Mouse (Mus musculus) heart, postnatal 14 days (tissue): Measurements from ENCODE around the gene Hsp90ab1. TPM values are rescaled to one million over a fixed set of nuclear protein-coding genes. Genes with fewer than 3 reads are reported as not detected.
A peak's percentile ranks its signal among the peaks of the same experiment; 100 is the strongest.

Experiments
- DNase-seq, 2 experiments: peaks; one replicate each; pipeline ENCODE4 v3.0.0; 2021 to 2022
- intact Hi-C: fragments of 180-260 bp; cut with DNase I; formaldehyde crosslinking; loops from one replicate; pipeline ENCODE4 v1.15.1; 2025
- total RNA-seq, 2 experiments: library from RNA; stranded (reverse); gene quantifications; 2 replicates each; pipeline ENCODE4 v1.2.3; 2021

Hsp90ab1 gene
- total RNA-seq, 2 experiments from 2014 or later: 897 to 986 TPM

GRCm38 (mm10) chr17:45597787-45598186 is 24.7 kb upstream of the Hsp90ab1 start:
- peak in 1 of 2 experiments; percentile 57 for DNase-seq
- intact Hi-C loops: loop anchor here (2.0 kb wide), 1 partner anchor 15 kb away; no protein-coding TSS in a partner anchor

DNA sequence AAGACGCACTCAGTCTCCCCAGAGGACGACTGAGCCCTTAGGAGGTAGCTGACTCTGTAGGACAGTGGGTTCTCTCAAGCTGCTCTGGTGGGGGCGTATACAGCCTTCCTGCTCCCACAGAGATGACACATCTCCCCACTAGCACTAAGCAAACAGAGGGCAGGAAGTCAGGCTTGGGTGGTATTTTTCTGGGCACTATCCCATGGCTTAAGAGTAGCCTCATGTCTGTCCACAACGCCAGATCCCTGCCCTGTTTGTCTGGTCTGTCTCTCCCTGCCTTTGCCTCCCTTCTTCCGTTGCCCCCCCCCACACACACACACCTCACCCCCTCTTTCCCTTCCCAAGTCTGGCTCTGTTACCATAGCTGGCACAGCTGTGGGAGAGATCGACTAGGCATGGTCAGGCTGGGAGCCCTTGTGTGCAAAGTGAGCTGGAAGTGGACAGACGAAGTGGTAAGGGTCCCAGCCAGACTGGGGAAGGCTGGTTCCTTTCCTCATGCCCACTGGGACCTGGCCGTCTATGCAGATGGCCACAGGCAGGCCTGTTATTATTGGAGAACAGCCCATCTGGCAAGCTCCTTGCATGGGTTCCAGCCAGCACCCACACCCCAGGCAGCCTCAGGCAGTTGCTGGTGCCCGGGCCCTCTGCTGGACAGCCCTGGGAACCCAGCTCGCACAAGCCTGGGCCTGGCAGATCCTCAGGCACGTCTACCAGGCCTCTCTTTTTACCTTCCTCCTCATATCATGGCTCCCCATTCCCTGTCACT is 23.7 kb upstream of the Hsp90ab1 start:
- intact Hi-C loops: loop anchor here (2.0 kb wide), 1 partner anchor 14 kb away; no protein-coding TSS in a partner anchor

GRCm38 (mm10) chr17:45595736-45596390 is 22.8 kb upstream of the Hsp90ab1 start:
- intact Hi-C loops: loop anchor here (2.0 kb wide), 1 partner anchor 13 kb away; no protein-coding TSS in a partner anchor
- DNase-seq: no peak

More for the DNA sequence above, 23.7 kb upstream of the Hsp90ab1 start:
- DNase-seq: peak; percentile 80 to 89

GRCm38 (mm10) chr17:45594881-45595735 is 22.0 kb upstream of the Hsp90ab1 start:
- intact Hi-C loops: no loop called here

GRCm38 (mm10) chr17:45594195-45594594 is 21.1 kb upstream of the Hsp90ab1 start:
- intact Hi-C loops: no loop called here

More at GRCm38 (mm10) chr17:45594881-45595735, 22.0 kb upstream of the Hsp90ab1 start:
- peak; percentile 89 to 90 for DNase-seq

DNA sequence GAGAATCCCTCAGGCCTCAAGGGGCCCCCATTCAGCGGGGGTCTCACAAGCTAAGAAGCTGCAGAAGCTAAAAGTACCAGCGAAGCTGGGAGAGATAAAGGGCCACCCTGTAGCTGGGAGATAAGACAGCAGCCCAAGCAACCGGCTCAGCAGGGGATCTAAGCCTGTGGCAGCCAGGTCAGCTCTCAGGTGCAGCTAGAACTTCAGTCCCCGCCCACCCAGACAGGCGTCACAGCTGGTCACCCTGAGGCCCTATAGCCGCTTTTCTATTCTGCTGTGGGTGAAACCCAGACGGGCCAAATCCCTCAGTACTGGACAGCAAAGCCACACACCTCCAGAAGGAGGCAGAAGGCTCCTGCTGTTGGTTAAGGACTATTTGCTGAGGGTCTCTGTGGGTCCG is 20.4 kb upstream of the Hsp90ab1 start:
- intact Hi-C loops: loop anchor here (2.0 kb wide), 1 partner anchor 33 kb away; no protein-coding TSS in a partner anchor
- no peak for DNase-seq

More at GRCm38 (mm10) chr17:45594195-45594594, 21.1 kb upstream of the Hsp90ab1 start:
- no peak for DNase-seq

DNA sequence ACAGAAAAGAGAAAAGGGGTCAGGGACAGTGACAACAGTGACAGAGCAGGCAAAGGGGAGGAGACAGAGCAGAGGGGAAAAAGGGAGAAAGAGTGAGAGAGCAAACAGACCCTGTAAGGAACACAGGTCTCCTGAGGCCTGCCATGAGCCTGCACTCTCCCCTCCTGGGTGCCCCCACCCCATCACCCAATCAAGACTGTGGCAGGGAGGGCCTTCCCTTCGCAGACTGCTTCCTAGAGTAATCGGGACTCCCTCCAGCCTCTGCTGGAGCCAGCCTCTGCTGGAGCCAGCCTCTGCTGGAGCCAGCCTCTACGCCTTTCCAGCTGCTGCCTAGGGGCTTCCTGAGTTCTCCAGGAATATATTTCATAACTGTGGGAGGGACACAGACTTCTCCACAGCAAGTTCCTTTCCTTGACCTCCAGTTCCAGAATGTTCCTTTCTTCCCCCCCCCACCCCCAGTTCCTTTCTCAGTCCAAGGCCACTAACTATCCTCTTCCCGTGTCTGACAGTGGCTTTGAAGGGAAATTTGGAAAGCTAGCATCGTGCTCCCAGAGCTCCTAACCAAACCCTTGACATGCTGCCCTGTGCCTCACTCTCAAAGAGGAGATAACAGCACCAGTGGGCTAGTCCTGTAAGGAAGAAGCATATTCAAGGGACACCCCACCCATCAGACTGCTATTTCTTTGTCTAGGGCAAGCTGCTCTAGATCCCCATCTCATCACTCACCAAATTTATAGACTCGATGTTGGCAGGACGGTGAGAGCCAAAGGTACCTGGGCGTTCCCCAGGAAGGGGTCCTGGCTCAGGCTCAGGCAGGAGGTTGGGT is 19.7 kb upstream of the Hsp90ab1 start:
- intact Hi-C loops: loop anchor here (2.0 kb wide), 1 partner anchor 34 kb away; no protein-coding TSS in a partner anchor
- DNase-seq: peak; percentile 70 to 73

GRCm38 (mm10) chr17:45591701-45592605 is 18.9 kb upstream of the Hsp90ab1 start:
- intact Hi-C loops: loop anchor here (2.0 kb wide), 1 partner anchor 35 kb away; no protein-coding TSS in a partner anchor
- DNase-seq: peak; percentile 74 to 79

DNA sequence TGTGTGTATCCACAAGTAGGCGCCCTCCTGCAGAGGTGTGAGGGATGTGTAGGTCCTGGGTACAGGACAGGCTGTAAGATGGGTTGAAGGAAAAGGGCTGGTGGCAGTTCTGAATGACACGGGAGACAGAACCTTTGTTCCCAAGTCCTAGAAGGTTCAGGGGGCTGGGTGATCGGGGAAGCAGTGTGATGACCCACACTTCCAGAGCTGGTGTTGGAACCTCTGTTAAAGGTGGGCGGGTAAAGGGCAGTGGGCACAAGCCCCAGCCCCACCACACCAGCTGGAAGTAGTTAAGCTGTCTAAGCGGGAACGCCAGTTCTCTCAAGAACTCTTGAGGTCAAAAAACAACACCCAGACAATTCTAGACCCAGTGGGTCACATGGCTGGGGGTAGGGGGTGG is 17.3 kb upstream of the Hsp90ab1 start:
- DNase-seq: no peak
- intact Hi-C loops: no loop called here

- DNase-seq: no peak
- intact Hi-C loops: no loop called here
Observed at GRCm38 (mm10) chr17:45589844-45590243, 16.8 kb upstream of the Hsp90ab1 start.

- intact Hi-C loops: no loop called here
- no peak for DNase-seq
Observed at GRCm38 (mm10) chr17:45589236-45589635, 16.2 kb upstream of the Hsp90ab1 start.

DNA sequence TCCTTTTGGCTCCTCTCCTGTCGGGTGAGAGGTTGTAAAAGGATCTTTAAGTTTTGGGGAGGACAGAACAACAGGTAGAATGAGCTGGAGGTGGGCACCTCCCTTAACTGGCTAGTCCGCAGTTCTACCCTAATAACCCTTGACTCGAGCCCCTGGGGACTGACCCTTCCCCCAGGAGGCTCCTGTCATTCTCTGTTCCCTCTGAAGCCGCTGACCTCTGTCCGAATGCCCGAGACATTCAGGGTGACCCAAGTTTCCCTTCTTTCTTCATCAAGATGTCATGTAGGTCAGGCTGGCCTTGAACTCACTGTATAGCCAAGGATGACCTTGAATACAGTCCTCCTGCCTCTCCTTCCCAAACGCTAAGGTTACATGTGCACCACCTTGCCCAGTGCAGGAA is 15.3 kb upstream of the Hsp90ab1 start:
- no peak for DNase-seq
- intact Hi-C loops: no loop called here

GRCm38 (mm10) chr17:45586449-45586837 is 13.4 kb upstream of the Hsp90ab1 start:
- DNase-seq: peak in 1 of 2 experiments; percentile 55
- intact Hi-C loops: no loop called here

- intact Hi-C loops: no loop called here
- DNase-seq: no peak
Observed at GRCm38 (mm10) chr17:45585725-45586448, 12.8 kb upstream of the Hsp90ab1 start.

DNA sequence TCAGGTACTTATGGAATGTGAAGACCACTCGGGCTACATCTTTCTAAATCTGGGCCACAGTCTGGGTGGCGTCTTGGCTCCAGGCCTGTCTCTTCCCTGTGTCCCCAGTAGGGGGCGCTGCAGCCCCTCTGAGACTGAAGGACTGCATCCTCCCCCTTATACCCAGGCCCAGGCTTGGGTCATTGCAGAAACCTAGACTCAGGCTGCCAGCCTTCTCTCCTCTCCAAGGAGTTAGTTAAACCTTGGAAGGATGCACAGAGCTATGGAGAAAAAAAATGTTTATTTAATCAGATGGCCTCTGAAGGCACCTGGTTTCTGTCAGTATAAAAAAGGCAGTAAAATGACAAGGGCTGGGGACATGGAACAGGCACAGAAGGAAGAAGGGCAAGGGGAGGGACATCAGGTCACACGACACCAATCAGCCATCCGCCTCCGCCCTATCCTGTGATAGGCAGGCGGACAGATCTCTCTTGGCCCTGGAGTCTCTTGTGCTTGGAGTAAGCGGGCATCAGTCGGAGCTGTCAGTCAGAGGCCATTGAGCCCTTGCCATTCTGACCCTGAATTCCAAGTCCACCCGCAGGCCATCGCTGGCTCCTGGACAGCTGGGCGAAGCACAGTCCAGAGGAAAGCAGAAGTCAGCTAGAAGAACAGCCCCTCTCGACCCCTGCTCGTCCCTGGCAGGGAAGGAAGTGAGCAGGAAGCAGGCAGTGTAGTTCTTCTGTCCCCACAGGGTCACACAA is 12.0 kb upstream of the Hsp90ab1 start:
- intact Hi-C loops: loop anchor here (1.0 to 5.0 kb wide), 2 partner anchors 44 to 132 kb away; no protein-coding TSS in a partner anchor

GRCm38 (mm10) chr17:45584096-45584896 is 11.2 kb upstream of the Hsp90ab1 start:
- DNase-seq: peak; percentile 92 to 95
- intact Hi-C loops: loop anchor here (1.0 to 5.0 kb wide), 2 partner anchors 45 to 133 kb away; no protein-coding TSS in a partner anchor

More for the DNA sequence above, 12.0 kb upstream of the Hsp90ab1 start:
- peak; percentile 87 to 92 for DNase-seq
